In the genomic region with DNA sequence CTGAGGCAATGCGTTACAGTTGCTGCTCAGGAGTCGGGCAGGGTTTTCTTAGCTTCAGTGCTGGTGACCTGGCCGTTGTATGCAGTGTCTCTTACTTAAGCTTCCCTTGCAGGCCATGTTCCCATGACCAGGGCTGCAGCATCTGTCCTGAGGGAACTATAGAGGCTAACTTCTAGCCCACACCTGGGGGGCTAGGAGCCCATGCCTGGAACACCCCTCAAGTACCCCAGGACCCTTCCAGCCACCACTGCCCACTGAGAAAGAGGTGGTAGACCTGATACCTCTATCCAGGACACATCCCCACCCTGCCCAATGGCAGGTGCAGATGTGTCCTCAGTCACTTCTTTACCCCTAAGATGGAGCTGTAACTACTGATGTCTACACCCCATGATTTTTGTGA, we compare ENCODE assay signal across 8 mouse cellular contexts. TPM values are rescaled to one million over a fixed set of nuclear protein-coding genes. Genes with fewer than 3 reads are reported as not detected.
DNase-seq lines count a peak whose midpoint lies in the region; ATAC-seq and TF ChIP-seq lines count a peak whose summit lies in the region.

No protein-coding gene starts in this region.

- DNase-seq in cerebellum, adult 11-12 months, result peak; percentile 54
- DNase-seq in spleen, adult 2 months (ENCODE audit: low read depth in 1 of 2, low spot score in 2 of 2), result no peak
- no peak for DNase-seq in spleen, postnatal 14 days (ENCODE audit: low spot score in 2 of 2)
- no peak for DNase-seq in left cerebral cortex, postnatal 4 days
- no peak for DNase-seq in natural killer cell, adult 2 months (ENCODE audit: low spot score in 2 of 2)

- peaks cover 8% of the 10 kb centered on the region; the same call in 1 of the 2 replicates for H3K4me1 ChIP-seq in spleen, adult 2 months (ENCODE audit: control insufficient read depth, insufficient read depth, insufficient read length)
- peaks cover 42% of the 10 kb centered on the region for H3K4me1 ChIP-seq in limb, embryonic 15.5 days
- peaks cover 24% of the 10 kb centered on the region for H3K4me1 ChIP-seq in stomach, embryonic 15.5 days

- WGBS in spleen, adult 2 months, result 2% methylated on average over 3 of the region's 3 CpGs
- 26% methylated on average over 3 of the region's 3 CpGs for WGBS in limb, embryonic 15.5 days
- WGBS in stomach, embryonic 15.5 days, result 14% methylated on average over 3 of the region's 3 CpGs

- H3K9me3 ChIP-seq in limb, embryonic 15.5 days, result no peaks in the 10 kb centered on the region
- H3K9me3 ChIP-seq in stomach, embryonic 15.5 days, result no peaks in the 10 kb centered on the region

- peak overlapping the region; percentile 89 for H3K27ac ChIP-seq in spleen, adult 2 months (ENCODE audit: insufficient read depth, low read length)
- peak overlapping the region; percentile 92 for H3K27ac ChIP-seq in limb, embryonic 15.5 days
- peak overlapping the region; percentile 92; the same call in 1 of the 2 replicates for H3K27ac ChIP-seq in stomach, embryonic 15.5 days

- peak overlapping the region; percentile 83 for H3K4me3 ChIP-seq in spleen, adult 2 months (ENCODE audit: extremely low read depth, insufficient read depth, insufficient read length)
- peak overlapping the region; percentile 80 for H3K4me3 ChIP-seq in limb, embryonic 15.5 days
- peak overlapping the region; percentile 73 for H3K4me3 ChIP-seq in stomach, embryonic 15.5 days (replicated peaks)

- peak overlapping the region; percentile 83 for H3K4me2 ChIP-seq in limb, embryonic 15.5 days
- H3K4me2 ChIP-seq in stomach, embryonic 15.5 days, result peak overlapping the region; percentile 87

- H3K27me3 ChIP-seq in spleen, adult 2 months (ENCODE audit: control insufficient read depth, insufficient read depth, low read length), result no peaks in the 10 kb centered on the region
- H3K27me3 ChIP-seq in limb, embryonic 15.5 days, result no peaks in the 10 kb centered on the region
- no peaks in the 10 kb centered on the region for H3K27me3 ChIP-seq in stomach, embryonic 15.5 days (replicated peaks)

- intact Hi-C loops in left cerebral cortex, postnatal 4 days (cut with DNase I), result no loop called here

- H3K9ac ChIP-seq in limb, embryonic 15.5 days, result peak overlapping the region; percentile 55
- H3K9ac ChIP-seq in stomach, embryonic 15.5 days, result peak overlapping the region; percentile 44; the same call in 1 of the 2 replicates

- TF ChIP-seq CTCF in spleen, adult 2 months (IDR thresholded peaks at IDR 0.05; ENCODE audit: extremely low read depth, insufficient read depth, insufficient read length, insufficient replicate concordance), result no peak

- no peaks in the 10 kb centered on the region for H3K36me3 ChIP-seq in spleen, adult 2 months (ENCODE audit: control insufficient read depth, insufficient read depth, low read length)
- no peaks in the 10 kb centered on the region for H3K36me3 ChIP-seq in limb, embryonic 15.5 days
- no peaks in the 10 kb centered on the region for H3K36me3 ChIP-seq in stomach, embryonic 15.5 days

- ATAC-seq in cerebellum, adult (ENCODE audit: insufficient number of reproducible peaks, low FRiP score, low TSS enrichment), result no peak
- no peak for ATAC-seq in limb, embryonic 15.5 days (ENCODE audit: insufficient number of reproducible peaks, low FRiP score, low TSS enrichment, low read depth)
- no peak for ATAC-seq in stomach, embryonic 15.5 days (ENCODE audit: insufficient read depth, low FRiP score, low read depth)

- TF ChIP-seq POLR2A in spleen, adult 2 months (IDR thresholded peaks at IDR 0.05; ENCODE audit: low read depth, low read length), result no peak

RNA-seq across cellular contexts. Expression of gene Hk1, which starts 38.7 kb away (rescaled TPM):
- 31.0 and 38.5 TPM in 2 replicates for polyA plus RNA-seq in spleen, adult 2 months (2012; rRNA removed)
- polyA plus RNA-seq in limb, embryonic 15.5 days (2015; fragmentation: Nextera tagmentation; extraction: Ambion mirVana), result 48.8 and 48.9 TPM in 2 replicates
- polyA plus RNA-seq in stomach, embryonic 15.5 days (2015; fragmentation: Nextera tagmentation; extraction: Ambion mirVana), result 43.2 and 45.8 TPM in 2 replicates
- 100 to 1,000 TPM; 239 to 253 TPM for total RNA-seq in left cerebral cortex, postnatal 4 days (2021)
